Mouse (Mus musculus): ENCODE measurements around the gene Mtch1.

DNA sequence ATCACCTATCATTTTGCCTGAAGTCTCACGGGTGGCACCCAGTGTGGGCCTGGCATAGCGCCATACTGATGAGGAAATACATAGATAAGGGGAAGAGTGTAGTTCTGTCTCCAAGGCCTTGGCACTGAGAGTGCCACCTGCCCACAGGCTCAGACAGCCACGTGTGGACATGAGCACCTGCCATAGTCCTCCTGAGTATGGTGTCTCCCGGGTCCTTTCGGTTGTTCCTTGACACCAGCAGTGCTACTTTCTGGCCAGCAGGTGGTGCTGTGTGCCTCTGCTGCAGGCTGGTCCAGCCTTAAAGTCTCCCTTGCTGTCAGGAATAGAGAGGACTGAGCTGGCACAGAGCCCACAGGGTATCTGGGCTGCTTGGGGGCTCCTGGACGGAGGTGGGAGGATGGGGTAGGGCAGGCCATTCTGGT is 49.1 kb upstream of the Mtch1 start:
- no peak for TF ChIP-seq GATA1 (IDR thresholded peaks at IDR 0.05; ENCODE audit: borderline replicate concordance, low read length)
- no peak for TF ChIP-seq FLI1 (IDR thresholded peaks at IDR 0.05; ENCODE audit: low read length)

All from megakaryocyte, embryonic 14.5 days (primary cell).